ENCODE assay signal across 8 mouse cellular contexts in genomic region chr16:33891561-33892281, GRCm38 (mm10).
A peak's percentile ranks its signal among the peaks of the same experiment; 100 is the strongest.
DNase-seq lines count a peak whose midpoint lies in the region; ATAC-seq and TF ChIP-seq lines count a peak whose summit lies in the region.

No protein-coding gene starts in this region.

- no peak for TF ChIP-seq POLR2A in brain, embryonic 14.5 days (IDR thresholded peaks at IDR 0.05; ENCODE audit: borderline replicate concordance, extremely low read depth, insufficient read depth, insufficient read length, poor library complexity, severe bottlenecking)

- TF ChIP-seq CTCF in brain, embryonic 14.5 days (IDR thresholded peaks at IDR 0.05; ENCODE audit: borderline replicate concordance, extremely low read depth, insufficient read depth, insufficient read length): no peak

- peak; percentile 14 for DNase-seq in CD4-positive, CD25-positive, alpha-beta regulatory T cell, adult 2 months (ENCODE audit: low read depth, low spot score)
- peak; percentile 82 for DNase-seq in brain, embryonic 14.5 days (ENCODE audit: low read depth)
- DNase-seq in heart, postnatal 4 days: peak; percentile 92
- peak; percentile 36 to 66 for DNase-seq in layer of hippocampus, postnatal 25 days (ENCODE audit: extremely low spot score in 1 of 2, low spot score in 1 of 2)
- peak; percentile 94 for DNase-seq in lung, postnatal 36 days
- DNase-seq in skeletal muscle tissue, adult 2 months (ENCODE audit: low read depth, low spot score): peak; percentile 94

- no peak for ATAC-seq in CD4-positive, CD25-positive, alpha-beta regulatory T cell, adult 4 months
- ATAC-seq in frontal cortex, adult (ENCODE audit: low TSS enrichment): peak; percentile 47; the same call in 1 of the 2 replicates

Comparison
In these comparisons a context has a peak if more than half of its experiments do, and no peak if none do; other contexts are left out.
1. DNase-seq: peak in every context shown above with its lines; median percentile 94 in lung, postnatal 36 days; 94 in skeletal muscle tissue, adult 2 months; 92 in heart, postnatal 4 days; 82 in brain, embryonic 14.5 days; 51 in layer of hippocampus, postnatal 25 days; 14 in CD4-positive, CD25-positive, alpha-beta regulatory T cell, adult 2 months.